Mouse (Mus musculus) kidney, postnatal 25 days (tissue): ENCODE measurements around the gene Gli1.
A peak's percentile ranks its signal among the peaks of the same experiment; 100 is the strongest.

Source experiments
- DNase-seq, 2 experiments: peaks; one replicate each; pipeline ENCODE4 v3.0.0; 2021; ENCODE audit warnings: mixed read lengths in 2 of 2

The Gli1 gene

DNA sequence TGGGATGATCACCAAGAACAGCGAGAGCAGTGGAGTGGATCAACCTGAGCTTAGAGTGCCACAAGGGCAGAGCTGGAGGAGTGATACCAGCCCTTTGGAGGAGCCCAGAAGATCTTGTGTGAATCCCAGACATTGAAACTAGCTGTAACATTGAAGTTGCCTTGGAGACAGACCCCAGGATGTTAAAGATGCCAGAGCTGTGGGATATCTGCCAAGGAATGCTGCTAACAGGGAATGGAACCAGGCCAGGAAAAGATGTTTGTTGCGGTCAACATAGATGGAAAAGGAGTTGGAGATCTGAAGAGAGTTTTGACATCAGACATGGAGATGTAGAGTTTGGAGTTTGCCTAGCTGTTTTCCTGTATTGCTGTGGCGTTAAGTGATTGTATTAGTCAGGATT lies 4.4 kb upstream of the Gli1 start:
- DNase-seq = no peak

DNA sequence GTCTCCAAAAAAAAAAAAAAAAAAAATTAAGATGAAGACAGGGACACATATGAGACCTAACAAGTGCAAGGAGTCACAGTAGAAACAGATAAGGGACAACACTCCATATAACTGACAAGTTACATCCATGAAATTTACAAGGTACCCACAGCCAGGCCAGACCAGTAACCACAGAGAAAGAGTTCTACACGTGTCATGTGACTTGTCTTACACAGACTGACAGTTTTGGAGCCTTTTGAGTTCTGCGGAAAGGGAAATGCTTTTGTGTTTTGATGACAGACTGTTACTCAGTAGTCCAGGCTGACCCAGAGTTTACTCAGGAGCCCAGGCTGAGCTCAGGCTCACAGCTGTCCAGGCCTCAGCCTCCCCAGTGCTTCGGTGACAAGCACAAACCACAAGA lies 1.3 kb upstream of the Gli1 start:
- no peak for DNase-seq

DNA sequence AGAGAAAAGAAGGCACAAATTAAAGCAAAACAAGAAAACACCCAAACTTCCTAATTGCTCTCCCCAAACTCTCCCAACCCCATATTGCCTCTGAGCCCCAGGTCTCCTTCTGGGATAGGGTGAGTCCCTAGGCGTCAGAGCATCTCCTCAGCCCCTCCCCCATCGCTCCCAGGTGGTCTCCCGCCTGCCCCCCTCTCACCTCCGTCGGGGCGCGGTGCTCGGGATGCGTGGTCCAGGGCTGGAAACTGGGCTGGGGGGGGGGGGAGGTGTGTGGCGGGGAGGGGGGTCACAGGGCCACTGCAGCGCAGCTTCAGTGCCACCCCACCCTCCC lies 449 bp downstream of the Gli1 start:
- no peak for DNase-seq

DNA sequence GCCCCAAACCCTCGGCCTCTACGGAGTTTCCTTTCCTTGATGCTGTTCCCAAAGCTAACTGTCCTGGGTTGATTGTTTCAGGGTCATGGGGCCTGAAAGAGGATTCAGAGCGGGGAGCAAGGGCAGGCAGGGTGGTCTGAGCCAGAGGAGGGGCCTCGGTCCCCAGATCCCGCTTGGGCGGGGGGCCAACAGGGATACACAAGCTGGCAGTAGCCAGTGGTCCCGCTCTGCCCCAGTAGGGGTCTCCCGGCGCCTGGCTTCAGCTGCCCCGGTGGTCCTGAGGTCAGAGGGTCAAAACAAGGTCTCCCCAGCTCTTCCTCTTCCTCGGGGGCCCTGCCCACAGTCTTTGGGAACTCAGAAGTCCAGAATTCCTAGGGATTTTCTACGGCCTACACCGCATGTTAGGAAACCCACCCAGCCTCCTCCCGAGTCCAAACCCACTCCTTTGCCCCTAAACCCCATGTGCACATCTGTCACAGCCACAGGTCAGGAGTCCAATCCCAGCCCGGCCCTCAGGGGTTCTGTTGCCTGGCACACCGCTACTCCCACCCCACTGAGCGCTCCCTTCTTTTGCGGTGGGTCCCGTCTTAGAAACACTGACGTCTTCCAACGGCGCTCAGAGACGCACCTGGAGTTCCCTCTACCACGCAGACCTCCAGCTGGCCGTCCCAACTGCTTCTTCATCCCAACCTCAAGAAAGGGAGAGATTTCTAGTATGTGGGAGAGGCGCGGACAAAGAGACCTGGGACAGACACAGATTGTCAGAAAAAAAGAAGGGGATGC lies 1.0 kb downstream of the Gli1 start:
- no peak for DNase-seq

DNA sequence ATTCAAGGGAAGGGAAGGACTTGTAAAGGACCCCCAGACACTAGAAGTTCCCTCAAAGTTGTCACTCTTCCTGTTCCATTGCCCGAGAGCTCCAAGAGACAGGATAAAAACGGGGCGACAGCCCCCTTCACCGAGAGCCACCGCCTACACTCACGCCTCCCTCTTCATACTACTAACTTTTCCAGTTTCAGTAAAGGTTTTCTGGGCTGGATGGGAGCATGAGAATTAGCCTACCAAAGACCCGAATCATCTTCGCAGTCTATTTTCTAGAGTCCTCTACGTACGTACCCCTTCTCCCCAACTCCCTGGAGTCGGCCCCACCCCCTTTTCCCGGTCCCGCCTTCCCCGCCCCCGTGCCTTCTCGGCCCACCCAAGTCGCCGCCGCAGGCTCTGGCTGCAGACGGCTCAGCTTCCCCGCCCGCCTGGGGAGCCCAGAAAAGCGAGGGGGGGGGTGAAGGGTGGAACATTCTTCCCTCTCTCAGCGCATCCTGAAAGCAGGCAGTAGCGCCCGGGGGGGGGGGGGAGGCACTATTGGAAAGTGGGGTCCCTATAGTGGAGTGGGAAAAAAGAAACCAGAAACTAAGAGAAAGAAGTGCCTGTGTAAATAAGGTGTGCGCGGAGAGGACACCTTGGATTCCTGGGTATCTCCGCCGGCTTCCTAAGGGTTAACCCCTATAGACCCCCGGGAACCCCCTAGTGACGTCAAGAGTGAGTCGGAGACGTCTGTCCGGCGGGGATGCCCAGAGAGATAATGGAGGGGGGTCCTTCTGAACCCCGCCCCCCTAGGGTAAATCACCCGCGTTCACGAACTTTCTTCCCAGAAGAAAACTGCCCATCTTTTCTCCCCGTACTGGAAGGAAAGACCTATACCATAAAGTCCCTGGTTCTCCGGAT lies 1.8 kb downstream of the Gli1 start:
- peak; percentile 57 to 70 for DNase-seq

DNA sequence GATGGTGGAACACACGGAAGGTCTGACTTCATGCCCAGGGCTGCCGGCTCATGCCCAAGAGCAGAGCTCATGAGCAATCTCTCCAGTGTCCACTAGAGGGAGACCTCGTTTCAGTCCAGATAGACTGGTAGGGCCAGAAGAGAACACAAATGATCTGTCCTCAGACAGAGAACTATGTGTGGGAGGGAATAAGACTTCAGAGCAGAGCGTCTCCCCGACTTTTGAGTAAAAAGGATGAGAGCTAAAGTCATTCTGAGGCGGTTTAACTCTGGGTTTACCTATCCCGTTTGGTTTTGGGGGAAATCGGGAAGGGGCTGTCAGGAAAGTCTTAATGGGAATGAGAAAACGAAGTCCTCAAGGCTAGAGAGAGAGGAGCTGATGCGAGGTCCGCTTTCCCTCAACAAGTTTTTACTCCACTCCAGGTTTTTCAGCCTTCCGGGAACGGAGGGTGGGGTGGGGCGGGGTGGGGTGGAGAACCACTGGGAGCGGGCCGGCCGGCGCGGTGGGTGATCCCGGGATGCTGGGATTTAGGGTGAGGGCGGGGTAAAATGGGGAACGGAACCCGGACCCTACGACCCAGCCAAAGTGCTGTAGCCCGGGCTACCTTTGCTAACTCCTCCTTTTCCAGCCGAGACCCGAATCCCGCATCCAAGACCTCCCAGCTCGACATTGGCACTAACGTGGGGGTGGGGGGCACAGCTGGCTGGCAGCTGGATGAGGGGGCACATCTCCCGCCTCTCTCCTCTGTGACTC lies 2.7 kb downstream of the Gli1 start:
- peak; percentile 87 to 94 for DNase-seq

DNA sequence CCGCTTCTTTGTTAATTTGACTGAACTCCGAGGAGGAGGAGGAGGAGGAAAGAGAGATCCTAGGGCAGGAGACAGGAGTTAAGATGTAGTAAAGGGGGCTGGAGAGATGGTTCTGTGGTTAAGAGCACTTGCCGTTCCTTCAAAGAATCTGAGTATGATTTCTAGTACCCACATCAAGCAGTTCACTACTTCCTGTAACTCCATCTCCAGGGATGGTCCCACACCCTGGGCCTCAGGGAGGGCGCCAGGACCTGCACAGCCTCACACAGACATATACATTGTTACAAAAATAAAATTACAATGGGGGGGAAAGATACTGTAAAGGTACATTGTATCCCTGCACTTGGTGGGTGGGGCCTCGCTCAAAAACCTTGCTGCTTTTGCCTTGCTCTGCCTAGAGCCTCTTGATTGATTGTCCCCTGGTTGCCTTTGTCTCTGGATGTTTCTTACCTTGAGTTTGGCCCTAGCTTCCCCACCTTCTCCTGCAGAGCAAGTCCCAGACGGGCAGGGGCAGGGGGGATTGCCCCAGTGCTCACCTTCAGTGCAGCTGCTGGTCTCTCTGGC lies 4.2 kb downstream of the Gli1 start:
- no peak for DNase-seq

DNA sequence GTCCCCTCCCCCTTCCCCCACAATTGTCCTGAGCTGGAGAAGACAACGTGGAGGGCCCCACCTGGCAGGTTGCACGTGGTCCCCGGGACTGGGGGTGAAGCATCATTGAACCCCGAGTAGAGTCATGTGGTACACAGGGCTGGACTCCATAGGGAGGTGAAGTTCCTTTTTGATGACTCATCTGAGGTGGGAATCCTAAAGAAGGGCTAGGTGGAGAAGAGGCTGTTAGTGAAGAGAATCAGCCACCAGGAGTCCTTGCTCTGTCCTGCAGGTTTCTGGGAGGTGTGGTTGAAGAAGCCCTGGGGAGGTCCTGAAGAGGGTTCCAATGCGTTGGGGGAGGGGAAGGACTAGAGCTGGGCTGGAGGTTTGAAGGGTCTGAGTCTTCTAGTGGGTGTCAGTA lies 4.8 kb downstream of the Gli1 start:
- DNase-seq = no peak

DNA sequence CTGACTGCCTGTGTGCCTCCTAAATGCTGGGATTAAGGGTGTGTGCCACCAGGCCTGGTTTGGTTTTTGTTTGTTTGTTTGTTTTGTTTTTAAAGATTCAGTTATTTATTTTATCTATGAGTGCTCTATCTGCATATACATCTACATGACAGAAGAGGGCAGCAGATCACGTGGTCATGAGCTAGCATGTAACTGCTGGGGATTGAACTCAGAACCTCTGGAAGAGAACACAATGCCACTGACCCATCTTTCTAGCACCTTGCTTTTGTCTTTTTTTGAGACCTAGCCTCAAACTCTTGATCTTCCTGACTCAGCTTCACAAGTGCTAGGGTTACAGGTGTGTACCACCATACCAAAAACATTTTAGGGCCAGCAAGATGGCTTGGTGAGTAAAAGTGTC lies 6.5 kb downstream of the Gli1 start:
- no peak for DNase-seq

DNA sequence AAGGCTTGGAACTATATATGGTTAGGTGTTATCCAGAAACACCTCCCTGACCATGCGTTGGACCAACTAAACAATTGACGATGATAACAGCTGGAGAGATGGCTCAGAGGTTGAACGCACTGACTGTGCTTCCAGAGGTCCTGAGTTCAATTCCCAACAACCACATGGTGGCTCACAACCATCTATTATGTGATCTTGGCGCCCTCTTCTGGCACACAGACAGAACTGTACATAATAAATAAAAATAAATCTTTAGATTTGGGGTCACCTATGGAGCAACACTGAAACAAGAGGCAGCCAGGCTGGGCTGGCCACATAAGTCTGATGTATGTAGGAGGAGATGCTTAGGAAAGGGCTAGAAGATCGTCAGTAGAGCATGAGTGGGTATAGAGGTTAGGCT lies 8.6 kb downstream of the Gli1 start:
- DNase-seq = no peak

DNA sequence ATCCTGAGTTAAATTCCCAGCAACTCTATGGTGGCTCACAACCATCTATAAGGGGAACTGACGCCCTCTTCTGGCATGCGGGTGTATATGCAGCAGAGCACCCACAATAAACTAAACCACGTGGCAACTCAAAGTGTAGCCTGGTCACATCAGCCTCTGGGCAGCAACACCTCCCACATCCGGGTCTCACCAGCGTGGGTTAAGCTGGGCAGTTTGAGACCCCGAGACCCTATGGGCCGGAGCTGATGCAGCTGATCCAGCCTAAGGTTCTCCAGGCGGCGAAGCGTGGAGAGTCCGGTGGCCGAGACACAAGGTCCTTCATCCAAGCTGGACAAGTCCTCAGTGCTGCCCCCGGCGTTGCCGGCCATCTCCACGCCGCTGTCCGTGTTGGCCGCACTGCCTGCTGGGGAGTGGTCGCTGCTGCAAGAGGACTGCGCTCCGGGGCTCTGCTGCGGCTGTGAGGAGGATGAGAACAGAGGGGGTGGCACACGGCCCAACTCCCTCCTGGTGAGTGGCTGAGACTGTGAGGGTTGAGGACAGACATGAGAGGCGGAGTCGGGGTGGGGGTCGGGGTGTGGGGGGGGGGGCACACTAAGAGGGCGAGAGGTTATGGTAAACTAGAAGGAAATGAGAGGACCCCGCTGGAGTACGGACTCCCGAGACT lies 9.4 kb downstream of the Gli1 start:
- no peak for DNase-seq

DNA sequence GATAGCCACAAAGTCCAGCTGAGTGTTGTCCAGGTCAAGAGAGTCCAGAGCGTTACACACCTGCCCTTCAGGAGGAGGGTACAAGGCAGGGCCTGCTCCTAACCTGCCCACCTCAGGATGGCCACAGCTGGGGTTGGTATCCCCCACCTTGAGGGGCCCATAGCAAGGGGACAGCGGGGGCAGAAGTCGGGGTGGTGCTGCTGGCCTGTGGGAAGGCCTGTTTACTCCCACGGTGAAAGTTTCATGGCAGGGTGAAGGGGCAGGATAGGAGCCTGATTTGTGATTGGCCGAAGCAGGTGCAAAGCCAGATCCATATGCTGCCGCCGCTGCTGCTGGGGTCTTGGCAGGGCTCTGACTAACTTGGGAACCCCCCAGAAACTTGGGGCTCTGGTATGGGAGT lies 11.6 kb downstream of the Gli1 start:
- no peak for DNase-seq

DNA sequence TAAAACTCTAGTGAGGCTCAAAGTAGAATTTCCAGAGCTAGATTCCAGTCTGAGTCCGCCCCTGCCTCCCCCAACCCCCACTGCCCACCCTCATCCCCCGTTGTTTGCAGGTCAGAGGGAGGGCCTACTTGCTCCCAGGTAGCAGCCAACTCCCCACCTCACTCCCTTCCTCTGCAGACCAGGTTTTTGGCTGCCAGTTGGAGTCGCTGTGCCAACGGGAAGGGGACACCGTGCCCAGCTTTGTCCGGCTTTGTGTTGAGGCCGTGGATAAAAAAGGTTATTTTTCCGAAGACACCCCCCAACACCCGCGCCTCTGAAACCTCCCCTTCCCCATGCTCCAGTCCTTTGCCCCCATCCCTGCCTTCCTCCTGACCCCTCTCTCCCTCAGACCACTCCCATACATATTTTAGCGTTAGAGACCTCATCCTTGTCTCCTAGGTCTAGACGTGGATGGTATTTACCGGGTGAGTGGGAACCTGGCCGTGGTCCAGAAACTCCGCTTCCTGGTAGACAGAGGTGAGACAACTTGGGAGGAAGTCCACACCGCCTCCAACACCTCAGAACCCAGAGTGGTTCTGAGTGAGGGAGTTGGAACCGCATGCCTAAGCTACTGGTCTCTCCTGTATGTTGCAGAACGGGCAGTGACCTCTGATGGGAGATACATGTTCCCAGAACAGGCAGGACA lies 14.2 kb downstream of the Gli1 start:
- DNase-seq = peak in 1 of 2 experiments; percentile 27

DNA sequence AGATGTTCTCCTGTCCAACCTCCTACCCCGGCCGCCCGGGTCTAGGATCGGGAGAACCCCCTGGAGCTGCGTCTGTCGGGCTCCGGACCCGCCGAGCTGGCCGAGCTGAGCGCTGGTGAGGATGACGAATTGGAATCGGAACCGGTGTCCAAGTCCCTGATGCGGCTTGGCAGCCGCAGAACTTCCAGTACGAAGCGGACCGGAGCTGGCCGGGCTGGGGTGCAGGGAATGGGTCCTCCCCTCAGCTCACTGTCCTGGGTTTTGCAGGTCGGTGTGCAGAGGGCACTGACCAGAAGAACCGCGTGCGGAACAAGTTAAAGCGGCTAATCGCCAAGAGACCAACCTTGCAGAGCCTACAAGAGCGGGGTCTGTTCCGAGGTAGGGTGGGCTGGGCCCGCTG lies 14.9 kb downstream of the Gli1 start:
- DNase-seq = peak; percentile 31 to 60

DNA sequence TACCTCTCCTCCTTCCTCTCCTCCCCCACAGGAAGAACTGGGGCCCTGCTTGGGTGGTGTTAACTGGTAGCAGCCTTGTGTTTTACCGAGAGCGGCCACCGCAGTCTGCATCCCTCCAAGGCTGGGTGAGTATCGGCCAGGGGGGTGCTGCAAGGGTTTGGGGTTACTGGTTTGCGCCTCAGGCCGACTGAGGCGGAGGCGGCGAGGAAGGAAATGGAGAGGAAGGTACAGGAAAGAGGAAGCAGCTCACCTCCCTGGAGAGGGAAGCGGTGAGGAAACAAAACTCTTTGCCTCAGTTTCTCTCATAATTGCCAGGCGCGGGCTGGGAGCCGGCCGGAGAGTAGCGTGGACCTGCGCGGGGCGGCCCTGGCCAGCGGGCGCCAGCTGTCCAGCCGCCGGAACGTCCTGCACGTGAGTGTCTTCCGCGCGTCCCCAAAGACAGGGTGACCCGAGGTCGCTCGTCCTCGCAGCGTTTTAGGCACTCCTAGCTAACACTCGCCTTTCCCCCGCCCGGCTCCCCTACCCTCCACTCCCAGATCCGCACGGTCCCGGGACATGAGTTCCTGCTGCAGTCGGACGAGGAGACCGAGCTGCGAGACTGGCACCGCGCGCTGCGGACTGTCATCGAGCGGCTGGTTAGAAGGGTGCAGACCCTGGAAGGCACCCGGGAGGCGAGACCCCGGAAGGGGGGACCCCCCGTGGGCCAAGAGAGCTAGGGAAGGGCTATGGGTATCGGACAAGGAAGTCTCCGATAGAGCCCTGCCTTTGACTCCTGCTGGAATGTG lies 15.6 kb downstream of the Gli1 start:
- peak; percentile 37 to 68 for DNase-seq

DNA sequence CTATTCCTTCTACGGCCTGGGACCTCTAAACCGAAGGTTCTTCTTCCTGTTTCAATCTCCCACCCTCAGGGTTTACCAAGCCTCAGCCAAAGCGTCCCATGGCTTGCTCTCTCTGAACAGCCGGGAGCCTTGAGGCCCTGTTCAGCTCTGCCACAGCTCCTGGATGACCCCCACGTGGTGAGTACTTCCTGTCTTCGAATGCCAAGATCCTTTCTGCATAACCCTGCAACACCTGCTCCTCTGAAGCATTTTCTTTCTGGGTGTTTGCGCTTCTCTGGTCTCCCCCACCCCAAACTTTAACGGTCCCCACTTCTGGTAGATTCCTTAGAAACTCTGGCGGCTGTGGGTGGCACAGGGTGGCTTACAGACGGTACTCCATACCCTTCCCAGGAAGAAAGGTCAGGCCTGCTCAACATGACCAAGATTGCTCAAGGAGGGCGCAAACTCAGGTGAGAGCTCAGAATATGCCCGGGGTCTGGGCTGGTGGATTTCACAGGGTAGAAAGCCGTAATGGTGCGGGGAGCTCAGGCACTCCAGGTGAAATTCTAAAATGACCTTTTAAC lies 16.2 kb downstream of the Gli1 start:
- DNase-seq = no peak

DNA sequence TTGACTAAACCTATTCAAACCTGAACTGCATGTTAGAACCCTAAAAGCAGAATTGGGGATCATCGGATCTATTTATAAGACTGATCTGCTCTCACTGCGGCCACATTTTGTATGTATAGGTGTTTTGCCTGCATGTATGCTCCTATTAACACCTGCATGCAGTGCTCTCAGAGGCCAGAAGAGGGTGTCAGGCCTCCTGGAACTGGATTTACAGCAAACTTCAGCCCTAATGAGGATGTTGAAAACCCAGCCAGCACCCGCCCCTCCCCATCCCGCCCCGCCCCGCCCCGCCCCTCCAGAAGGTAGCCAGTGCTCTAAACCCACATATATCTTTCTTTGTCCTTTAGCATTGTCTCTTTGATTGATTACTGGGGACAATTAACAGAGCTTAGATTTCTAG lies 17.3 kb downstream of the Gli1 start:
- DNase-seq = peak; percentile 62 to 66

DNA sequence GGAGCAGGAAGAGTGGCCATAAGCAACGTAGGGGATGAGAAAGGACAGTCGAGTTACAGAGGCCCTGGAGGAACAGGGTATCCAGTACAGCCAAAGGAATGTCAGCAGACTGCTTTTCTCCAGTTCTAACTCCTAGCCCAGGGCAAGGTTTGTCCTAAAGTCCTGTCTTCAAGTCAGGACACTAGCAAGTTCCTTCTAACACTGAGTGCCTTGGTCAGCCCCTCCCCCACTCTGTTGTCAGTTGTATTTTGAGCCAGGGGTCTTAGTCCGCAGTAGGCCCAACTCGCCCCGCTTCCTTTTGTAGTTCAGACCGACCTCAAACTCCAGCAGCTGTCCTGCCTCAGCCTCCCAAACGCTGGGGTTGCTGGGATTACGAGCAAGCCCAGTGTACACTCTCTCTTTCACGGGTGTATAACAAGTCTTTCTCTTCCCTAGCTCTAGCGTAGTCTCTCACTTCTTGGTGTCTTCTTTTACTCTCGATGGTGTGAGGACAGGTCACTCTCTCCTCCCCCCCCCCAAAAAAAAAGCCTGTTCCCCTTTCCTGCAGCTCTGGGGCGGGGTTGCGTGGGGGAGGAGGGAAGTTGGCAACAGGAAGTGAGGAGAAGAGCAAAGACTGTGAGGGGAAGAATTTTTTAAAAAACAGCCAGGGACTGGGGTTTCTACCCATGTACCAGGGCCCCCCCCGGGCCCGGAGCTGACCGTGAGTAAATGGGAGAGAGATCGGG lies 18.5 kb downstream of the Gli1 start:
- no peak for DNase-seq

DNA sequence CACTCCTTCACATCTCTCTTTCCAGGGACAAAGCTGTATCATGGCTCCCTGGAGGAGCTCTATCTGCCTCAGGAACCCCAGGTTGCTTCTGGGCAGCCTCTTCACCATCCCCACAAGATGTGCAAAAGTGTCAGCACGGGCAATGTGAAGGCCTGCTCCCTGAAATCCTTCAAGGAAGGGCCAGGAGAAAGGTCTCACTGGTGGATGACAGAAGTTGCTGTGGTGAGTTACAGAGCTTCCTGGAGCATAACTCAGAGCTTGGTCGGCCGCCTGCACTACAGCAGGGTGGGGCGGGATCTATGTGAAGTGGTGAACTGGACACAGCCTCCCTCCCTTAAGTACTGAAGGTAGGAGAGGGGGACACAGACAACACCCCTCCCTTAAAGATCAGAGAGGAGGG lies 19.1 kb downstream of the Gli1 start:
- DNase-seq = no peak

DNA sequence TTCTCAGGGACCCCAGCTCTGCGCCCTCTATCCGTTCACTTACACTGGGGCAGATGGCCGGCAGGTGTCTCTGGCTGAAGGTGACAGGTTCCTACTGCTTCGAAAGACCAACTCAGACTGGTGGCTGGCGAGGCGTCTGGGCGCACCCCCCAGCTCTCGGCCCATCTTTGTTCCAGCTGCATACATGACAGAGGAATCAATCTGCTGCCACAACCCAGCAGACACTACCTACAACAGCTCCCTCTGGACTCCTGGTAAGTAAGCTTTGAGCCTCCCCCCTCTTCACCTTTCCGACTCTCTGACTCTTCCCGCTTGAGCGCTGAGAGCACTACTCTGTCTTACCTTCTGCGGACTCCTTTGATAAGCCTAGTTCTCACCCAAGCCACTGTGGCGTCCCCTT lies 19.6 kb downstream of the Gli1 start:
- DNase-seq = no peak
